ENCODE assay signal across 8 mouse cellular contexts in the genomic region with DNA sequence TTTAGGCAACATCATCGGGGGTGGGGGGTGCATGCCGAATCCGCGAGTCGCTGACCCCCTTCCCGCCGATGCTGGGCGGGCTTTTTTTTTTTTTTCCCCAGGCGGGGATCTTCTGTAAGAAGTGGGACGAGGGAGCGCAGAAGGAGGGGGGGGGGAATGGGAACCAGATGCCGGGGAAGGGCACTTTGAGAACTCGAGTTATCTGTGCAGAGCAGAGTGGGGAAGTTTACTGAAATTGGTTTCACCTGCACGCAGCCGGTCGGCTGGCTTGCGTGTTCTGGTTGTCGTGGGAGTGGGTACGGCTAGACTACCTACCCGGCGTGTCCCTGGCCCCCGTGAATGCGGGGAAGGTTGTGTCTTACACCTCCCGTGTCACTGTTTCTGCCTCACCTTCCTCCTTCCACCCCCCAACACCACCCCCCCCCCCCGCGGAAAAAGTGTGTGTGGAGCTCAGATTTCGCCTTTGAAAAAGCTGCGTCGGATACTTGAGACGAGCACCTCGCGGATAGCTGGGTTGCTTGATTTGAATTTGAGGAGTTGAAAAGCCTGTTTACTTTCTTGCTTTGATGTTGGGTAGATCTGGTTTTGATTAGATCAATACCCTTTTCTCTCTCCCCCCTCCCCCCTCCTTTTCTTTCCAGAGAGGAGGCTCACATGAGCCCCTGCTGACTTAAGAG. TPM values are rescaled to one million over a fixed set of nuclear protein-coding genes. Genes with fewer than 3 reads are reported as not detected.
A peak's percentile ranks its signal among the peaks of the same experiment; 100 is the strongest.
DNase-seq lines count a peak whose midpoint lies in the region; ATAC-seq and TF ChIP-seq lines count a peak whose summit lies in the region.

No protein-coding gene starts in this region.

- no peak for TF ChIP-seq CTCF in kidney, adult 2 months (conservative IDR thresholded peaks at IDR 0.05; ENCODE audit: insufficient read depth, insufficient read length, low read depth, low read length)
- TF ChIP-seq CTCF in midbrain, postnatal 0 days (IDR thresholded peaks at IDR 0.05), result no peak

- no peak for TF ChIP-seq POLR2A in kidney, adult 2 months (IDR thresholded peaks at IDR 0.05; ENCODE audit: low read depth, low read length)

- ATAC-seq in hindbrain, embryonic 15.5 days (ENCODE audit: low FRiP score, low read depth), result no peak
- no peak for ATAC-seq in midbrain, postnatal 0 days (ENCODE audit: low FRiP score)
- no peak for ATAC-seq in megakaryocyte-erythroid progenitor cell, adult 5-6 weeks (replicated peaks; ENCODE audit: low FRiP score, low TSS enrichment, poor library complexity, severe bottlenecking)

- peak overlapping the region; percentile 94 for H3K4me2 ChIP-seq in hindbrain, embryonic 15.5 days
- peak overlapping the region; percentile 80 for H3K4me2 ChIP-seq in midbrain, postnatal 0 days (ENCODE audit: low read depth, low read length, poor library complexity, severe bottlenecking)

- peak overlapping the region; percentile 76 for H3K9ac ChIP-seq in hindbrain, embryonic 15.5 days
- peak overlapping the region; percentile 86 for H3K9ac ChIP-seq in midbrain, postnatal 0 days (replicated peaks; ENCODE audit: low read length, poor library complexity, severe bottlenecking)

- H3K27ac ChIP-seq in kidney, adult 2 months (ENCODE audit: insufficient read depth, low read depth, low read length), result no peak overlapping the region
- peak overlapping the region; percentile 96 for H3K27ac ChIP-seq in hindbrain, embryonic 15.5 days (replicated peaks)
- H3K27ac ChIP-seq in midbrain, postnatal 0 days (ENCODE audit: low read depth, low read length), result peak overlapping the region; percentile 98

- H3K4me1 ChIP-seq in kidney, adult 2 months (ENCODE audit: control insufficient read depth, insufficient read depth, low read length), result no peaks in the 10 kb centered on the region
- peaks cover 69% of the 10 kb centered on the region for H3K4me1 ChIP-seq in hindbrain, embryonic 15.5 days (replicated peaks)
- peaks cover 24% of the 10 kb centered on the region for H3K4me1 ChIP-seq in midbrain, postnatal 0 days (ENCODE audit: insufficient read depth, low read length)

- DNase-seq in kidney, adult 2 months, result no peak
- DNase-seq in kidney, adult 8-10 months, result no peak
- DNase-seq in embryo, embryonic 10 days (ENCODE audit: low spot score), result peak; percentile 66
- no peak for DNase-seq in midbrain, postnatal 0 days (ENCODE audit: low spot score)
- DNase-seq in T-cell, adult 2 months (ENCODE audit: low spot score), result no peak
- no peak for DNase-seq in cerebellum, postnatal 36 days

- H3K9me3 ChIP-seq in hindbrain, embryonic 15.5 days, result no peaks in the 10 kb centered on the region
- H3K9me3 ChIP-seq in midbrain, postnatal 0 days (ENCODE audit: low read length), result no peaks in the 10 kb centered on the region

- H3K4me3 ChIP-seq in kidney, adult 2 months (ENCODE audit: insufficient read depth, low read depth, low read length), result peak overlapping the region; percentile 72
- peak overlapping the region; percentile 71 for H3K4me3 ChIP-seq in hindbrain, embryonic 15.5 days
- peak overlapping the region; percentile 95 for H3K4me3 ChIP-seq in midbrain, postnatal 0 days (ENCODE audit: low read depth, low read length)

- WGBS in kidney, adult 2 months, result 2% methylated on average over 32 of the region's 32 CpGs
- 0% methylated on average over 30 of the region's 32 CpGs for WGBS in hindbrain, embryonic 15.5 days
- WGBS in midbrain, postnatal 0 days, result under 1% methylated on average over 27 of the region's 32 CpGs

- H3K27me3 ChIP-seq in kidney, adult 2 months (replicated peaks; ENCODE audit: control insufficient read depth, insufficient read depth, low read length), result no peaks in the 10 kb centered on the region; the same call in 1 of the 2 replicates
- H3K27me3 ChIP-seq in hindbrain, embryonic 15.5 days, result no peaks in the 10 kb centered on the region
- no peaks in the 10 kb centered on the region for H3K27me3 ChIP-seq in midbrain, postnatal 0 days (ENCODE audit: insufficient read depth, low read length)

- no peaks in the 10 kb centered on the region for H3K36me3 ChIP-seq in kidney, adult 2 months (ENCODE audit: control insufficient read depth, insufficient read depth, low read length)
- no peaks in the 10 kb centered on the region for H3K36me3 ChIP-seq in hindbrain, embryonic 15.5 days
- H3K36me3 ChIP-seq in midbrain, postnatal 0 days (ENCODE audit: insufficient read depth, low read length), result no peaks in the 10 kb centered on the region

RNA-seq across cellular contexts. Expression of a gene that starts 2.5 kb away (rescaled TPM):
- polyA plus RNA-seq in kidney, adult 2 months (2012; rRNA removed), result 2.7 and 3.1 TPM in 2 replicates
- polyA plus RNA-seq in hindbrain, embryonic 15.5 days (2015; fragmentation: Nextera tagmentation; extraction: Ambion mirVana), result 8.9 and 9.2 TPM in 2 replicates
- 38.0 and 55.2 TPM in 2 replicates for total RNA-seq in midbrain, postnatal 0 days (2014; rRNA removed)
- polyA plus RNA-seq in midbrain, postnatal 0 days (2015; fragmentation: Nextera tagmentation; extraction: Ambion mirVana), result 7.5 and 9.7 TPM in 2 replicates
- 1.3 and 5.7 TPM in 2 replicates for total RNA-seq in megakaryocyte-erythroid progenitor cell, adult 5-6 weeks (2014; fragmentation: Nextera tagmentation)
- total RNA-seq in megakaryocyte-erythroid progenitor cell, adult 5-6 weeks (2017), result 0.38 and 2.0 TPM in 2 replicates
